Comparison of ENCODE assay signal across 8 mouse cellular contexts in genomic region chr7:49616258-49616735, GRCm38 (mm10). TPM values are rescaled to one million over a fixed set of nuclear protein-coding genes. Genes with fewer than 3 reads are reported as not detected.
DNase-seq lines count a peak whose midpoint lies in the region; ATAC-seq and TF ChIP-seq lines count a peak whose summit lies in the region.

No protein-coding gene starts in this region.

- peak; percentile 84 for ATAC-seq in activated CD4-positive, CD25-positive, alpha-beta regulatory T cell, adult 4 months
- ATAC-seq in heart, postnatal 0 days (ENCODE audit: insufficient read depth, low read depth): peak; percentile 65; the same call in 1 of the 2 replicates

- no peak for TF ChIP-seq EP300 in heart, postnatal 0 days (IDR thresholded peaks at IDR 0.05; ENCODE audit: low read depth)

- no peaks in the 10 kb centered on the region for H3K4me1 ChIP-seq in heart, postnatal 0 days (ENCODE audit: control insufficient read depth, insufficient read depth)

- H3K27me3 ChIP-seq in heart, postnatal 0 days (ENCODE audit: control insufficient read depth, insufficient read depth, low read length): 0 out of 2 replicates have a peak, but pooled peaks cover 5% of the 10 kb centered on the region

- H3K36me3 ChIP-seq in heart, postnatal 0 days (replicated peaks; ENCODE audit: control insufficient read depth, insufficient read depth, low read length): no peaks in the 10 kb centered on the region

- no peak overlapping the region for H3K9ac ChIP-seq in heart, postnatal 0 days (replicated peaks; ENCODE audit: low read depth, low read length)

- DNase-seq in layer of hippocampus, adult 2 months (ENCODE audit: low spot score in 2 of 2): peak; percentile 56 to 79
- DNase-seq in layer of hippocampus, adult 9-11 months: no peak
- peak; percentile 73 for DNase-seq in embryo, embryonic 9.5 days (ENCODE audit: extremely low spot score)
- peak; percentile 52 for DNase-seq in heart, postnatal 0 days (ENCODE audit: low spot score)
- DNase-seq in kidney, postnatal 36 days: peak; percentile 54 to 84
- DNase-seq in mesoderm, embryonic 11.5 days (ENCODE audit: low read depth, low spot score): peak; percentile 81
- DNase-seq in spleen, adult 12 weeks (ENCODE audit: low spot score): peak; percentile 11

- no peak overlapping the region for H3K27ac ChIP-seq in layer of hippocampus, adult 2 months
- H3K27ac ChIP-seq in heart, postnatal 0 days (ENCODE audit: low read depth): no peak overlapping the region

- peak; percentile 80 for TF ChIP-seq CTCF in layer of hippocampus, adult 2 months (conservative IDR thresholded peaks at IDR 0.05)
- TF ChIP-seq CTCF in heart, postnatal 0 days (IDR thresholded peaks at IDR 0.05; ENCODE audit: low read depth): peak; percentile 73

- 3% methylated on average over 6 of the region's 7 CpGs for WGBS in heart, postnatal 0 days

- H3K4me3 ChIP-seq in layer of hippocampus, adult 2 months: no peak overlapping the region
- no peak overlapping the region for H3K4me3 ChIP-seq in heart, postnatal 0 days (ENCODE audit: low read depth, low read length)

- no peaks in the 10 kb centered on the region for H3K9me3 ChIP-seq in heart, postnatal 0 days (replicated peaks; ENCODE audit: control insufficient read depth, low read length)

- H3K4me2 ChIP-seq in heart, postnatal 0 days (ENCODE audit: low read depth, low read length): no peak overlapping the region

RNA-seq across cellular contexts. Expression of gene Dbx1, which starts 20.4 kb away (rescaled TPM):
- not detected for total RNA-seq in layer of hippocampus, adult 2 months (2021)
- polyA plus RNA-seq in activated CD4-positive, CD25-positive, alpha-beta regulatory T cell, adult 4 months (2017; shearing (Covaris generic)): not detected
- total RNA-seq in heart, postnatal 0 days (2014; rRNA removed; ENCODE audit: low replicate concordance): not detected in 2 replicates
- not detected in 2 replicates for polyA plus RNA-seq in heart, postnatal 0 days (2015; fragmentation: Nextera tagmentation; extraction: Ambion mirVana)
